Mouse (Mus musculus) hindbrain, postnatal 0 days (tissue): Measurements from ENCODE around the gene Bnip1. TPM values are rescaled to one million over a fixed set of nuclear protein-coding genes. Genes with fewer than 3 reads are reported as not detected.

Experiments used
- ATAC-seq: fragments of 200-750 bp; cut with Nextera tagmentation; 2 replicates; pipeline ENCODE4 v1.8.0; 2017; ENCODE audit warnings: mild to moderate bottlenecking, moderate TSS enrichment, moderate library complexity
- DNase-seq: peaks from one replicate; pipeline ENCODE4 v3.0.0-alpha.2; 2015; ENCODE audit warnings: low spot score
- H3K27ac ChIP-seq: fragments of 300-500 bp; sonication (generic); 2 replicates; pipeline ENCODE4 v1.5.1; 2014; ENCODE audit warnings: mild to moderate bottlenecking
- H3K27me3 ChIP-seq: fragments of 300-500 bp; sonication (generic); 2 replicates; pipeline ENCODE4 v1.6.1; 2014; ENCODE audit warnings: low read length, mixed read lengths; ENCODE audit not compliant: insufficient read depth
- H3K36me3 ChIP-seq: fragments of 300-500 bp; sonication (generic); 2 replicates; pipeline ENCODE4 v1.6.1; 2014; ENCODE audit warnings: low read length, mixed read lengths; ENCODE audit not compliant: insufficient read depth
- H3K4me1 ChIP-seq: fragments of 300-500 bp; sonication (generic); 2 replicates; pipeline ENCODE4 v1.6.1; 2014; ENCODE audit warnings: antibody characterized with exemption, low read length, mixed read lengths; ENCODE audit not compliant: insufficient read depth
- H3K4me2 ChIP-seq: fragments of 300-500 bp; sonication (generic); 2 replicates; pipeline ENCODE4 v1.6.1; 2014; ENCODE audit warnings: low read depth, mild to moderate bottlenecking, low read length, moderate library complexity, mixed read lengths
- H3K4me3 ChIP-seq: fragments of 300-500 bp; sonication (generic); 2 replicates; pipeline ENCODE4 v1.5.1; 2014; ENCODE audit warnings: low read length
- H3K9ac ChIP-seq: fragments of 300-500 bp; sonication (generic); replicated peaks from 2 replicates; pipeline ENCODE4 v1.6.1; 2014; ENCODE audit warnings: mild to moderate bottlenecking, low read length, moderate library complexity, mixed read lengths
- H3K9me3 ChIP-seq: fragments of 300-500 bp; sonication (generic); 2 replicates; pipeline ENCODE4 v1.6.1; 2016; ENCODE audit warnings: low read length, mixed read lengths
- CTCF ChIP-seq: IDR thresholded peaks from 2 replicates; pipeline ENCODE4 v1.5.1; 2016; ENCODE audit warnings: antibody characterized with exemption, control low read depth, low read depth
- WGBS: fragments of 180-500 bp; shearing (Covaris S2); extraction: QIAGEN DNeasy Blood & Tissue Kit; methylation state at CpG from one replicate; pipeline ENCODE4 v1.1.7; 2014; 5-methylcytosine and 5-hydroxymethylcytosine counted together
- polyA plus RNA-seq: library from polyadenylated mRNA; unstranded; fragments of >200 nt; fragmentation: Nextera tagmentation; extraction: Ambion mirVana; gene quantifications from 2 replicates; pipeline ENCODE4 v1.2.1, GENCODE M21; 2015
- total RNA-seq: library from RNA; depleted of rRNA; stranded (reverse); fragments of >200 nt; gene quantifications from 2 replicates; pipeline ENCODE4 v1.2.3, GENCODE M21; 2014

Bnip1 gene
- total and polyA plus RNA-seq, 2 experiments from 2014 or later, result 42.1 to 45.2 TPM

- TF ChIP-seq CTCF, result no peak
- no peak for DNase-seq
- Histone ChIP-seq H3K4me3 (no peak overlapping the region), H3K4me1 (peaks cover 5% of the 10 kb centered on the region), H3K27ac (no peak overlapping the region), H3K9ac (no peak overlapping the region), H3K27me3 (no peaks in the 10 kb centered on the region), H3K9me3 (no peaks in the 10 kb centered on the region), H3K36me3 (peaks cover 43% of the 10 kb centered on the region), H3K4me2 (no peak overlapping the region)
- WGBS, result 90% methylated on average over 8 of the region's 8 CpGs
- ATAC-seq, result no peak
These were observed 3.7 kb downstream of the Bnip1 start for GRCm38 (mm10) chr17:26784525-26784924.

- Histone ChIP-seq H3K4me2 (no peak overlapping the region), H3K36me3 (peaks cover 63% of the 10 kb centered on the region), H3K4me3 (no peak overlapping the region), H3K9me3 (no peaks in the 10 kb centered on the region), H3K9ac (no peak overlapping the region), H3K27me3 (no peaks in the 10 kb centered on the region), H3K4me1 (peaks cover 4% of the 10 kb centered on the region), H3K27ac (no peak overlapping the region)
- DNase-seq (no peak), ATAC-seq (no peak)
- 94% methylated on average over 7 of the region's 7 CpGs for whole genome bisulfite sequencing
- TF ChIP-seq CTCF, result no peak
These were observed 5.7 kb downstream of the Bnip1 start for GRCm38 (mm10) chr17:26786586-26786985.

GRCm38 (mm10) chr17:26788986-26789385, 8.1 kb downstream of the Bnip1 start:
- Histone ChIP-seq H3K36me3 (peaks cover 73% of the 10 kb centered on the region), H3K9ac (no peak overlapping the region), H3K27me3 (no peaks in the 10 kb centered on the region), H3K9me3 (no peaks in the 10 kb centered on the region), H3K4me1 (no peaks in the 10 kb centered on the region), H3K4me3 (no peak overlapping the region), H3K4me2 (no peak overlapping the region), H3K27ac (no peak overlapping the region)
- DNase-seq (no peak), ATAC-seq (no peak)
- no peak for TF ChIP-seq CTCF
- WGBS, result 93% methylated on average over 8 of the region's 8 CpGs

GRCm38 (mm10) chr17:26789460-26790268, 8.8 kb downstream of the Bnip1 start:
- no peak overlapping the region for H3K4me2 ChIP-seq
- H3K36me3 ChIP-seq, result peaks cover 66% of the 10 kb centered on the region
- no peaks in the 10 kb centered on the region for H3K27me3 ChIP-seq
- ATAC-seq, result no peak
- no peak overlapping the region for H3K27ac ChIP-seq
- H3K9ac ChIP-seq, result no peak overlapping the region
- no peak for TF ChIP-seq CTCF
- no peak overlapping the region for H3K4me3 ChIP-seq
- H3K4me1 ChIP-seq, result no peaks in the 10 kb centered on the region
- DNase-seq, result no peak
- no peaks in the 10 kb centered on the region for H3K9me3 ChIP-seq
- 93% methylated on average over 8 of the region's 8 CpGs for WGBS

- Histone ChIP-seq H3K36me3 (peaks cover 60% of the 10 kb centered on the region), H3K27me3 (no peaks in the 10 kb centered on the region), H3K4me2 (no peak overlapping the region), H3K9me3 (no peaks in the 10 kb centered on the region), H3K4me1 (no peaks in the 10 kb centered on the region), H3K9ac (no peak overlapping the region), H3K4me3 (no peak overlapping the region), H3K27ac (no peak overlapping the region)
- 90% methylated on average over 11 of the region's 11 CpGs for WGBS
- ATAC-seq (no peak), DNase-seq (no peak)
- TF ChIP-seq CTCF, result no peak
These were observed 9.7 kb downstream of the Bnip1 start for GRCm38 (mm10) chr17:26790269-26791214.

GRCm38 (mm10) chr17:26791580-26791979, 10.7 kb downstream of the Bnip1 start:
- TF ChIP-seq CTCF, result no peak
- no peak overlapping the region for H3K9ac ChIP-seq
- H3K27me3 ChIP-seq, result no peaks in the 10 kb centered on the region
- ATAC-seq (no peak), DNase-seq (no peak)
- H3K4me2 ChIP-seq, result no peak overlapping the region
- H3K36me3 ChIP-seq, result peaks cover 59% of the 10 kb centered on the region
- no peak overlapping the region for H3K4me3 ChIP-seq
- H3K4me1 ChIP-seq, result no peaks in the 10 kb centered on the region
- H3K9me3 ChIP-seq, result no peaks in the 10 kb centered on the region
- no peak overlapping the region for H3K27ac ChIP-seq
- 89% methylated on average over 7 of the region's 7 CpGs for WGBS
